In the genomic region with DNA sequence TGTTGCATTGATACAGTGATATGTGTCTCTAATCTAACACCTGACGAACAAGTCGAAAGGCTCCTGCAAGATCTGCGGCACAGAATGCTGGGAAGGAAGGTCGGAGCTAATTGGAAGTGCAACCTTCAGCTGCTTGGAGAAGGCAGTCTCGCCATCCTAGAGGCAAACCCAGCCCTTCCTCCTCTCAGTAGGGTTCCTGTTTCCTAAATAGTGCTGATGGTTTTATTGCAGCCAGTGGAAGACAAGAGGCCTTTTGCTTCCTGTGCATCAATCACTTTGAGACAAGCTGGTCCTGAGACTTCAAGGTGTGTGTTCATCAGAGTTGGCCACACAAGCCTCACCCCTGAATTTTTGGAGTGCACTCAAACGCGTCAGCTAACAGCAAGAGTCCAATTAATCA, we compare ENCODE assay signal across 24 mouse cellular contexts.
DNase-seq lines count a peak whose midpoint lies in the region; ATAC-seq lines count a peak whose summit lies in the region.
"Had no signal": no experiment of that assay in that cellular context is flagged by ENCODE, and none has a peak within 500 bp of the region (broad histone marks: within the 10 kb centered on the region; RNA-seq: fewer than 3 reads in every experiment).

No protein-coding gene starts in this region.

- no peak for DNase-seq in kidney, adult 11 months
- DNase-seq in ZHBTc4 (ENCODE audit: low read depth, low spot score) = peak; percentile 72
- peak; percentile 46 for DNase-seq in forelimb bud, embryonic 11.5 days (ENCODE audit: low read depth, low spot score)
- no peak for DNase-seq in heart, postnatal 4 days
- no peak for DNase-seq in heart, postnatal 14 days
- DNase-seq: adrenal gland, postnatal 25 days; cerebellum, adult 9-10 months; gastrocnemius, postnatal 25 days; liver, postnatal 0 days; midbrain, embryonic 14.5 days; thymus, adult 2 months had no signal

- H3K27me3 ChIP-seq in kidney, embryonic 14.5 days (ENCODE audit: control insufficient read depth, insufficient read depth, low read length) = no peaks in the 10 kb centered on the region
- H3K27me3 ChIP-seq in megakaryocyte, embryonic 14.5 days (replicated peaks) = peaks cover 14% of the 10 kb centered on the region
- H3K27me3 ChIP-seq: forebrain, embryonic 15.5 days; hindbrain, embryonic 13.5 days; limb, embryonic 12.5 days had no signal

- no peak overlapping the region for H3K27ac ChIP-seq in kidney, embryonic 14.5 days (ENCODE audit: low read depth, low read length)
- H3K27ac ChIP-seq: embryonic facial prominence, embryonic 15.5 days; forebrain, embryonic 15.5 days; heart, embryonic 10.5 days; hindbrain, embryonic 13.5 days; macrophage; stomach, postnatal 0 days had no signal

- ATAC-seq in kidney, embryonic 14.5 days (ENCODE audit: low FRiP score, low TSS enrichment) = peak; percentile 62; the same call in 1 of the 2 replicates
- ATAC-seq in frontal cortex, adult (ENCODE audit: low TSS enrichment) = no peak
- ATAC-seq: forebrain, embryonic 15.5 days; inflammation-experienced regulatory T-cells, adult 6 months; liver, postnatal 0 days; lung, postnatal 0 days had no signal

- H3K36me3 ChIP-seq in kidney, embryonic 14.5 days (ENCODE audit: control insufficient read depth, insufficient read depth, low read length) = no peaks in the 10 kb centered on the region
- H3K36me3 ChIP-seq in megakaryocyte, embryonic 14.5 days (replicated peaks; ENCODE audit: low read length) = no peaks in the 10 kb centered on the region
- H3K36me3 ChIP-seq: embryonic facial prominence, embryonic 15.5 days; forebrain, embryonic 15.5 days; heart, embryonic 10.5 days; hindbrain, embryonic 13.5 days; limb, embryonic 12.5 days had no signal

- H3K4me2 ChIP-seq in kidney, embryonic 14.5 days (replicated peaks; ENCODE audit: low read depth, low read length) = no peak overlapping the region
- H3K4me2 ChIP-seq: embryonic facial prominence, embryonic 15.5 days; forebrain, embryonic 15.5 days; hindbrain, embryonic 13.5 days; limb, embryonic 12.5 days; liver, embryonic 11.5 days had no signal

- intact Hi-C loops in heart, postnatal 14 days (cut with DNase I) = loop anchor here (2.0 kb wide), 1 partner anchor 23 kb away; no protein-coding TSS in a partner anchor

- WGBS in kidney, embryonic 14.5 days = 10% methylated on average over 7 of the region's 7 CpGs

- no peak overlapping the region for H3K4me3 ChIP-seq in kidney, embryonic 14.5 days (ENCODE audit: low read length)
- peak overlapping the region; percentile 56 for H3K4me3 ChIP-seq in megakaryocyte, embryonic 14.5 days (replicated peaks)
- H3K4me3 ChIP-seq: embryonic facial prominence, embryonic 15.5 days; forebrain, embryonic 15.5 days; heart, embryonic 10.5 days; hindbrain, embryonic 13.5 days; limb, embryonic 12.5 days had no signal

- H3K9ac ChIP-seq in kidney, embryonic 14.5 days (ENCODE audit: low read depth, low read length) = no peak overlapping the region
- H3K9ac ChIP-seq: embryonic facial prominence, embryonic 15.5 days; forebrain, embryonic 15.5 days; hindbrain, embryonic 13.5 days; limb, embryonic 12.5 days; liver, postnatal 0 days had no signal

- H3K9me3 ChIP-seq in kidney, embryonic 14.5 days (ENCODE audit: control insufficient read depth, low read length) = no peaks in the 10 kb centered on the region
- H3K9me3 ChIP-seq in megakaryocyte, embryonic 14.5 days = no peaks in the 10 kb centered on the region
- H3K9me3 ChIP-seq: embryonic facial prominence, embryonic 15.5 days; forebrain, embryonic 15.5 days; heart, embryonic 10.5 days; hindbrain, embryonic 13.5 days; limb, embryonic 12.5 days had no signal

- no peaks in the 10 kb centered on the region for H3K4me1 ChIP-seq in kidney, embryonic 14.5 days (ENCODE audit: control insufficient read depth, insufficient read depth, low read length)
- H3K4me1 ChIP-seq in megakaryocyte, embryonic 14.5 days = peaks cover 5% of the 10 kb centered on the region
- H3K4me1 ChIP-seq: hindbrain, embryonic 13.5 days had no signal

Comparison
In these comparisons a context has a peak if more than half of its experiments do, and no peak if none do; other contexts are left out.
1. DNase-seq: peak in ZHBTc4 (single experiment) and forelimb bud, embryonic 11.5 days (single experiment); none in kidney, adult 11 months (single experiment), heart, postnatal 4 days (single experiment) and heart, postnatal 14 days (0 of 2).